Mouse (Mus musculus) thymus, adult 2 months (tissue): ENCODE measurements around the gene Tsks.

ENCODE experiments used
- CTCF ChIP-seq: fragments of 200-500 bp; IDR thresholded peaks from 2 replicates; pipeline ENCODE4 v1.5.1; 2012; ENCODE audit warnings: mild to moderate bottlenecking, control low read depth, low read length, moderate library complexity, borderline replicate concordance; ENCODE audit not compliant: control insufficient read depth, poor library complexity, insufficient read depth; ENCODE audit errors: extremely low read depth
- POLR2A ChIP-seq: fragments of 200-500 bp; IDR thresholded peaks from 2 replicates; pipeline ENCODE4 v1.6.1; 2012; ENCODE audit warnings: mild to moderate bottlenecking, low read length, control low read depth, moderate library complexity; ENCODE audit not compliant: control insufficient read depth, poor library complexity, insufficient read depth; ENCODE audit errors: extremely low read depth

DNA sequence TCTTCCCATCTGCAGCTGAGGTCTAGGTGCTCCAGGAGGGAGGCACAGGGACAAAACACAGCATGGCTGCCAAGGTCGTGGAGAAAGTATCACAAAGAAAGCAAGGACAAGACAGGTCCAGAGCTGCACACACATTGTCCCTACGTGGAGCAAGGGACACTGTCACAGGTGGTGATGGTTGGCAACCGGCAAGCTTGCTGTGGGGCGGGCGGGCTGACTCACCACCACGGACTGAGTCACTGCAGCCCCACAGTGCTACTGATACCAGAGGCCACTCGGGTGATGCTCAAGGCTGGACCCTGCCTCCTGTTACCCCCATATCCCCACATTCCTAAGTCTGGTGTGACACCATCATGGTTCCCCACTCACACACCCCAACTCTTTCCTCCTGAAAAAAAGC is 59.4 kb downstream of the Tsks start:
- TF ChIP-seq POLR2A (no peak), CTCF (no peak)
